Mouse (Mus musculus): ENCODE results near the gene Cd163.
"Not testable (repeated sequence)": the region's sequence is repeated elsewhere in the genome, so short reads cannot be mapped to it uniquely, and the experiment has no call there.

Cd163 gene

DNA sequence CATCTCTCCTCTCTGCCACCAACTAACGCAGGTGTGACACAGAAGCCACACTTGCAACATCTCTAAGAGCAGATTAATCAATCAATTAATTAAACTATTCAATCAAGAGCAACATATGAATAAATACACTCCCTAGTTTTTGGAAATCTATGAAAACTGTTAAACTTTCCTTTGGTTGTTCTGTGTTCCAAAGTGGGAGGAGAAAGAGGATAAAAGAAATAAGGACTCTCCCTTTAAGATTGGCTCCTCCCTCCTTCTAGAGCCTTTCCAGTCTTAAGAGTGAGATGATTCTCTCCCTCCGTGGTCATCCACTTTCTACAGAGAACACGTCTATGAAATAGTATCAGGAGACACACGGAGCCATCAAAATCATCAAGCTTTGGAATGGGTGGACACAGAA is at the start of gene Cd163:
TSS of gene Cd163 (plus strand) at position 301 of the 400 bp plus-strand sequence.
- no peak for DNase-seq (ENCODE audit: low read depth in 2 of 2, low spot score in 2 of 2)

- no peak for DNase-seq (ENCODE audit: low read depth in 2 of 2, low spot score in 2 of 2)
Measured at GRCm38 (mm10) chr6:124255721-124256470, 48.6 kb upstream of the Cd163 start.

GRCm38 (mm10) chr6:124260198-124260931 is 44.1 kb upstream of the Cd163 start:
- DNase-seq (ENCODE audit: low read depth in 2 of 2, low spot score in 2 of 2): peak; percentile 59 to 66

DNA sequence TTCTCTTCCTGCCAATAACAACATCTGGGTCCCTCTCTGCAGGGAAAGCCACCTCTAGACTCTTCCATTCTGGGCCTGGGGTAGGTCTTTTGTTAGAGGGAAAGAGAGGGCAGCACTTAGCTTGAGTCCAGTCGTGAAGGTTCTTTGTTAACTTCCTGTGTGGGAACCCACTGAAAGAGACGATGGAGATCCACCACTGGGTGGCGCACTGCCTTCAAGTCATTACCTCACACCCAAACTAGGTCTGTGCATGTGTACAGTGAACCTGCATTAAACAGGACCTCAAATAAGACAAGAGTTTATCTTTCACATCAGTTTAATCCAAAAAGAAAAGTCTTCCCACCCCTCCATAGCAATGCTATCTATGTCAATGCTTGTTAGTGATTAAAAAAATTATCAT is 41.8 kb upstream of the Cd163 start:
- DNase-seq (ENCODE audit: low read depth in 2 of 2, low spot score in 2 of 2): peak; percentile 73 to 78

DNA sequence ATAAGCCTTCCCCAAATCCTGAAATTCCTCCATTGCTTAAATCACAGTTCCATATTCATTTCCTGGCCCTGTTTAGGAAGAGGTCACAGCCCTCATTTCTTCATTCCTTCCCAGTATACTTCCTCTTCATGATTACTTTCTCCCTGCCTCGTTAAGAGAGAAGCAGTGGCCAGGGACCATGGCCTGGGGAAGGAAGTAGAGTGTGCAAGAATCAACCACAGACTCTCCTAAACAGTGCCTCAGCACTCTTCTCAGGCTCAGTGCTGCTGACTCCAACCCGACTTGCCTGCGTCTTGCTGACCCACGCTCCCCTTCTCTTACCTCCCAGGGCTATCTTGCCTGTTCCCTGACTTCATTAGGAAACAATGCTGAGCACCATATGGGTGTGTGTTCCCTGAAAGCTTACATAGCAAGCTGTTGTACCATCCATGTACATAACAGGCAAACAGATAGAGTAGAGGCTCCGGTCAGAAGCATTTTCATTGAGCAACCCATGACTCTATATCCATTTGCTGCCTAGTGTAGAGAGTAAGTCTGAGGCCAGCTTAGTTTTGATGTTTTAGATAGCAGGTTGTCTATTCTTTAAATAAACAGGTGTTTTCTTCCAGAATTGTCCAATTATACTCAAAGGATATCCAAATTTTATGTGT is 31.1 kb upstream of the Cd163 start:
- DNase-seq (ENCODE audit: low read depth in 2 of 2, low spot score in 2 of 2): no peak

GRCm38 (mm10) chr6:124277641-124278040 is 26.8 kb upstream of the Cd163 start:
- DNase-seq (ENCODE audit: low read depth in 2 of 2, low spot score in 2 of 2): no peak

- DNase-seq (ENCODE audit: low read depth in 2 of 2, low spot score in 2 of 2): no peak
Measured at GRCm38 (mm10) chr6:124278291-124278690, 26.2 kb upstream of the Cd163 start.

DNA sequence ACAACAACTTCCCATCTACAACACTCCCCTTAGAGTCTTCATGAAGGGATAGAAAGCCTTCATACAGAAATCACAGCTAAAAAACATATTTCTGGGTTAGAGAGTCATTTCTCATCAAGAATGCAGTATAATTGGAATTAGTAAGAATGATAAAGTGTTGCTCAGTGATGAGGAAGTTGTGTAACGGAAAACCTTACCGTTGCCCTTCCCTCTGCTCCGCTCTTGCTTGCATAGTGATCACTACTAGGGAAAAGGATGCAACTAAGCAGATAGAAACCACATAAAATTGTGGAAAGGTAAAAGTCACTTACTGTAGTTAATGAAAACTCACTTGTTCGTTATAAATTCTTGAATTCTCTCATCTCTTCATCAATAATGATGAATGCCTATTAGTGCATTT is 21.7 kb upstream of the Cd163 start:
- no peak for DNase-seq (ENCODE audit: low read depth in 2 of 2, low spot score in 2 of 2)

DNA sequence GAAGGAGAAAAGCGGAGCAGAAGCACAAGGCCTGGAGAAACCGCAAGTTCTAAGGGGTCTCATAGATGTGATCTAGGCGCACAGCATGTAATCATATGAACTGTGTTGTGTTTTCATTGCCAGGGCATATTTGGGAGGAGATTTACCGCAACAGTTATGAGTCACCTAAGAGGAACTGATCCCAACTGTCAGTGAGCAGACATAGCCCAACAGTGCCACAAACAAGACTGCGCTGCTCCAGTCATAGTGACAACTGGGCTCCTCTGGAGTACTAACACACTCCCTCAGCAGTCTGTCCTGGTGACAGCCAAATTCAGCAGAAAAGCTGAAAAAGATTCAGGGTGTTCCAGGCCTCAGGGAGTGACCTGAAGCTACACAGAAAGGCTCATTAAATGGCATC is 7.1 kb upstream of the Cd163 start:
- not testable (repeated sequence) for DNase-seq (ENCODE audit: low read depth in 2 of 2, low spot score in 2 of 2)

DNA sequence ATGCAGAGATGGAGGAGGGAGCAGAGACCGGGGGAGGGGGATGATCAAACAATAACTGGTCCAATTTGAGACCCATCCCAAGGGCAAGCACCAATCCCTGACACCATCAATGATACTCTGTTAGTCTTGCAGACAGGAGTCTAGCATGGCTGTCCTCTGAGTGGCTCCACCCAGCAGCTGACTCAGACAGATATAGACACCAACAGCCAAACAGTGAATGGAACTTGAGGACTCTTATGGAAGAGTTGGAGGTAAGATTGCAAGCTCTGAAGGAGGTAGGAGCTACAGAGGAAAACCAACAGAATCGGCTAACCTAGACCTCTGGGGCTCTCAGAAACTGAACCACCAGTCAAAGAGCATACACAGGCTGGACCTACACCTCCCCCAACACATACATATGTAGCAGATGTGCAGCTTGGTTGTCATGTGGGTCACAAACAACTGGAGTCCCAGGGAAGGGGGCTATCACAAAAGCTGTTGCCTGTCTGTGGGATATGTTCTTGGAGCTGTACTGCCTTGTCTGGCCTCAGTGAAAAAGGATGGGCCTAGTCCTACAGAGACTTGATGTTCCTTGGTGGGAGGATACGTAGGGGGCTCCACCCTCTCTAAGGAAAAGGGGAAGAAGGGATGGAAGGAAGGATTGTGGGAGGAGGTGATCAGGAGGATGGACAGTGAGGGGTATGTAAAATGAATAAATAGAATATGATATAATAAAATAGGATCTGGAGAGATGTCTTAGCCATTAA is 2.8 kb upstream of the Cd163 start:
- DNase-seq (ENCODE audit: low read depth in 2 of 2, low spot score in 2 of 2): no peak

DNA sequence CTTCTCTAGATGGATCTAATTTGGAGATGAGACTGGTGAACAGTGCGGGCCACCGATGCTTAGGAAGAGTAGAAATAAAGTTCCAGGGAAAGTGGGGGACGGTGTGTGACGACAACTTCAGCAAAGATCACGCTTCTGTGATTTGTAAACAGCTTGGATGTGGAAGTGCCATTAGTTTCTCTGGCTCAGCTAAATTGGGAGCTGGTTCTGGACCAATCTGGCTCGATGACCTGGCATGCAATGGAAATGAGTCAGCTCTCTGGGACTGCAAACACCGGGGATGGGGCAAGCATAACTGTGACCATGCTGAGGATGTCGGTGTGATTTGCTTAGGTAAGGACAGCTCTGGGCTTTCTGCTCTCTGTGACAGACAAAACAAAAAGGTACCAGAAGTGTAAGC is 4.5 kb downstream of the Cd163 start:
- DNase-seq (ENCODE audit: low read depth in 2 of 2, low spot score in 2 of 2): no peak

DNA sequence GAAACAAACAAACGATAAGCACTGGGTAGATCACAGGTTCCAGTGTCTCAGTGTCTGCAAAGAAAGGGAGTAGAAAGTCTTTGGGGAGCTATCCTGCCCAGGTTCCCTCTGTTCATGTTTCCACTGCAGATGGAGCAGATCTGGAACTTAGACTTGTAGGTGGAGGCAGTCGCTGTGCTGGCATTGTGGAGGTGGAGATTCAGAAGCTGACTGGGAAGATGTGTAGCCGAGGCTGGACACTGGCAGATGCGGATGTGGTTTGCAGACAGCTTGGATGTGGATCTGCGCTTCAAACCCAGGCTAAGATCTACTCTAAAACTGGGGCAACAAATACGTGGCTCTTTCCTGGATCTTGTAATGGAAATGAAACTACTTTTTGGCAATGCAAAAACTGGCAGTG is 7.8 kb downstream of the Cd163 start:
- DNase-seq (ENCODE audit: low read depth in 2 of 2, low spot score in 2 of 2): no peak

GRCm38 (mm10) chr6:124320371-124320770 is 15.9 kb downstream of the Cd163 start:
- no peak for DNase-seq (ENCODE audit: low read depth in 2 of 2, low spot score in 2 of 2)

GRCm38 (mm10) chr6:124321481-124322475 is 17.3 kb downstream of the Cd163 start:
- peak in 1 of 2 experiments; percentile 23 for DNase-seq (ENCODE audit: low read depth in 2 of 2, low spot score in 2 of 2)

- no peak for DNase-seq (ENCODE audit: low read depth in 2 of 2, low spot score in 2 of 2)
Measured at GRCm38 (mm10) chr6:124328394-124328991, 24.0 kb downstream of the Cd163 start.

GRCm38 (mm10) chr6:124329622-124330021 is 25.2 kb downstream of the Cd163 start:
- no peak for DNase-seq (ENCODE audit: low read depth in 2 of 2, low spot score in 2 of 2)

GRCm38 (mm10) chr6:124345096-124345495 is 40.6 kb downstream of the Cd163 start:
- DNase-seq (ENCODE audit: low read depth in 2 of 2, low spot score in 2 of 2): no peak

GRCm38 (mm10) chr6:124346613-124347012 is 42.2 kb downstream of the Cd163 start:
- DNase-seq (ENCODE audit: low read depth in 2 of 2, low spot score in 2 of 2): no peak

DNA sequence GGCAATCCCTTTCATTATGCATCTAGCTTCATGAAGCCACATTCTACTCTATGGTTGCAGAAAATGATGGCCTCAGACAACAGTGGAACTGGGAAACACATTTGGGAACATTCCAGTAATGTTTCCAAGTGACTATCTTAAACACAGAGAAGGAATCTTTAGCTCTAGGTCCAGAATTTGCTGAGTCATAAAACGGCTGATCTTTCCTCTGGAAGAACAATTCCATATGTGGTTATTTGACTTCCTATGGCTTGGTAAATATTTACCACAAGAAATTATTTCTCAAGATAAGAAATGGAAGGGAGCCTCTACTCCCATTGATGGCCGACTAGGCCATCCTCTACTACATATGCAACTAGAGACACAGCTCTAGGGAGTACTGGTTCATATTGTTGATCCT is 48.8 kb downstream of the Cd163 start:
- DNase-seq (ENCODE audit: low read depth in 2 of 2, low spot score in 2 of 2): no peak

GRCm38 (mm10) chr6:124358953-124359352 is 54.5 kb downstream of the Cd163 start:
- DNase-seq (ENCODE audit: low read depth in 2 of 2, low spot score in 2 of 2): no peak
